Mouse (Mus musculus): ENCODE data around the gene Wasf1.

- no peak for TF ChIP-seq GABPA (IDR thresholded peaks at IDR 0.05; ENCODE audit: low read depth, low read length)
- no peak for TF ChIP-seq POLR2A (IDR thresholded peaks at IDR 0.05; ENCODE audit: control insufficient read depth in 1 of 2, insufficient read depth in 1 of 2, low read depth in 1 of 2, low read length in 2 of 2, poor library complexity in 1 of 2)
- no peak for TF ChIP-seq EP300 (IDR thresholded peaks at IDR 0.05; ENCODE audit: low read depth in 1 of 2, low read length in 2 of 2)
- TF ChIP-seq UBTF (IDR thresholded peaks at IDR 0.05; ENCODE audit: borderline replicate concordance, insufficient read depth, low read depth, low read length) = no peak
- TF ChIP-seq MYB (IDR thresholded peaks at IDR 0.05; ENCODE audit: low read depth, low read length) = no peak
- no peak for TF ChIP-seq CTCF (IDR thresholded peaks at IDR 0.05 in 2 of 3, conservative IDR thresholded peaks at IDR 0.05 in 1 of 3; ENCODE audit: control insufficient read depth in 1 of 3, insufficient read depth in 1 of 3, low read depth in 2 of 3, low read length in 3 of 3, poor library complexity in 1 of 3, severe bottlenecking in 1 of 3)
- no peak for TF ChIP-seq SMC3 (IDR thresholded peaks at IDR 0.05; ENCODE audit: low read depth, low read length)
- TF ChIP-seq USF1 (IDR thresholded peaks at IDR 0.05; ENCODE audit: low read depth, low read length) = no peak
- no peak for TF ChIP-seq ELF1 (IDR thresholded peaks at IDR 0.05; ENCODE audit: low read depth, low read length)
- TF ChIP-seq MYC (IDR thresholded peaks at IDR 0.05; ENCODE audit: low read depth, low read length) = no peak
- TF ChIP-seq TCF12 (IDR thresholded peaks at IDR 0.05; ENCODE audit: low read depth, low read length) = no peak
- no peak for TF ChIP-seq NELFE (IDR thresholded peaks at IDR 0.05; ENCODE audit: low read depth, low read length)
- no peak for TF ChIP-seq RAD21 (IDR thresholded peaks at IDR 0.05; ENCODE audit: low read depth, low read length)
- no peak for TF ChIP-seq ZC3H11A (IDR thresholded peaks at IDR 0.05; ENCODE audit: low read depth, low read length)
Observed at GRCm38 (mm10) chr10:40962008-40962407, 78.7 kb downstream of the Wasf1 start.

Data from MEL (cell line).